Mouse (Mus musculus) limb, embryonic 12.5 days (tissue): ENCODE measurements around the gene Ildr1. TPM values are rescaled to one million over a fixed set of nuclear protein-coding genes. Genes with fewer than 3 reads are reported as not detected.

ENCODE experiments used
- ATAC-seq: fragments of 200-750 bp; cut with Nextera tagmentation; 2 replicates; pipeline ENCODE4 v1.8.0; 2017; ENCODE audit warnings: low read depth, moderate TSS enrichment; ENCODE audit not compliant: insufficient number of reproducible peaks, insufficient read depth, low FRiP score, low TSS enrichment
- H3K27ac ChIP-seq: fragments of 300-500 bp; sonication (generic); 2 replicates; pipeline ENCODE4 v1.5.1; 2016; ENCODE audit warnings: mild to moderate bottlenecking, moderate library complexity
- H3K27me3 ChIP-seq: fragments of 300-500 bp; sonication (generic); 2 replicates; pipeline ENCODE4 v1.6.1; 2016; ENCODE audit warnings: mild to moderate bottlenecking, moderate library complexity
- H3K36me3 ChIP-seq: fragments of 300-500 bp; sonication (generic); 2 replicates; pipeline ENCODE4 v1.6.1; 2016; ENCODE audit warnings: mild to moderate bottlenecking, moderate library complexity
- H3K4me1 ChIP-seq: fragments of 300-500 bp; sonication (generic); replicated peaks from 2 replicates; pipeline ENCODE4 v1.6.1; 2016
- H3K4me2 ChIP-seq: fragments of 300-500 bp; sonication (generic); 2 replicates; pipeline ENCODE4 v1.6.1; 2016; ENCODE audit warnings: mild to moderate bottlenecking, moderate library complexity
- H3K4me3 ChIP-seq: fragments of 300-500 bp; sonication (generic); replicated peaks from 2 replicates; pipeline ENCODE4 v1.5.1; 2016; ENCODE audit warnings: mild to moderate bottlenecking
- H3K9ac ChIP-seq: fragments of 300-500 bp; sonication (generic); replicated peaks from 2 replicates; pipeline ENCODE4 v1.6.1; 2016; ENCODE audit warnings: mild to moderate bottlenecking, moderate library complexity
- H3K9me3 ChIP-seq: fragments of 300-500 bp; sonication (generic); 2 replicates; pipeline ENCODE4 v1.6.1; 2016; ENCODE audit warnings: mild to moderate bottlenecking, moderate library complexity
- WGBS: fragments of 180-500 bp; shearing (Covaris S2); methylation state at CpG from one replicate; pipeline ENCODE4 v1.1.7; 2016; 5-methylcytosine and 5-hydroxymethylcytosine counted together
- polyA plus RNA-seq: library from polyadenylated mRNA; unstranded; fragments of >200 nt; fragmentation: Nextera tagmentation; extraction: Ambion mirVana; gene quantifications from 2 replicates; pipeline ENCODE4 v1.2.1, GENCODE M21; 2016

The Ildr1 gene
- polyA plus RNA-seq, 1 experiment from 2014 or later, result 0.66 TPM

DNA sequence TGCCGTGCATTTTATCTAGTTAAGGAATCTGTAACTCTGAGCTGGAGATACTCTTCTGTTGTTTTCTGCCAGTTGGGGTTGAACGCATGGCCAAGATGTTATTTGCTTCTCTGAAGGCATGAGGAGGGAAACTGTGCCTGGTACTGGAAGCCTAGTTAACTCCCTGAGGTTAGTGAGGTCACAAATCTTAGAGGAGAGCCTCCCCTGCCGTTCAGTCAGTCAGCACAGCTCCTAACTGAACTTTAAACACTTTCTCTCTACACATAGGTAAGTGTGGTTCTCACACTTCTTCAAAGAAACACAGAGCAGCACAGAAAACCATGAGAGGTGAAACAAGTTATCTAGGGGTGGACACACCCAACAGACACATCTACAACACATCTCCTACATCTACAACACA, 23.2 kb upstream of the Ildr1 start:
- no peaks in the 10 kb centered on the region for H3K36me3 ChIP-seq
- H3K4me3 ChIP-seq, result no peak overlapping the region
- no peaks in the 10 kb centered on the region for H3K27me3 ChIP-seq
- H3K4me2 ChIP-seq, result no peak overlapping the region
- H3K9me3 ChIP-seq, result no peaks in the 10 kb centered on the region
- 79% methylated on average over 3 of the region's 3 CpGs for WGBS
- no peak overlapping the region for H3K9ac ChIP-seq
- no peak for ATAC-seq
- no peak overlapping the region for H3K27ac ChIP-seq
- H3K4me1 ChIP-seq, result no peaks in the 10 kb centered on the region

DNA sequence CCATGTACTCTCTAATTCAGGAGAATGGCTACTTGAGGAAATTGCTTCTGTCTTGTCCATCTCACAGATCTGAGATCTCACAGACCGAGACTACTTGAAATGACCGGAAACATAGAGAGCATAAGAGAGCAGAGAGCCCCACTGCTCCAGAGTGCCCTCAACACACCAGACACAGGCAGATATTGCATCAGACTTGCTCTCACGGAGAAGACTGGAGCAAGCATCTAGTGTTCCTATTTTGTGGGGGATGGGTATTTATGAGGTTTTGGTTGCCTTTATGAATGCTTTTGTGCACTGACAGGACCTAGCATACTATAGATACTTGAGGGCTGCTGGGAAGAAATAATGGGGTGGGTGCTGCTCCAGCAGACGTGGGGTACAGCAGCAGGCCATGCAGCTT, 20.6 kb upstream of the Ildr1 start:
- Histone ChIP-seq H3K27ac (no peak overlapping the region), H3K36me3 (no peaks in the 10 kb centered on the region), H3K9ac (no peak overlapping the region), H3K4me2 (no peak overlapping the region), H3K27me3 (no peaks in the 10 kb centered on the region), H3K4me1 (0 out of 2 replicates have a peak, but pooled peaks cover 3% of the 10 kb centered on the region), H3K4me3 (no peak overlapping the region), H3K9me3 (no peaks in the 10 kb centered on the region)
- WGBS, result 80% methylated on average over 4 of the region's 4 CpGs
- ATAC-seq, result no peak

DNA sequence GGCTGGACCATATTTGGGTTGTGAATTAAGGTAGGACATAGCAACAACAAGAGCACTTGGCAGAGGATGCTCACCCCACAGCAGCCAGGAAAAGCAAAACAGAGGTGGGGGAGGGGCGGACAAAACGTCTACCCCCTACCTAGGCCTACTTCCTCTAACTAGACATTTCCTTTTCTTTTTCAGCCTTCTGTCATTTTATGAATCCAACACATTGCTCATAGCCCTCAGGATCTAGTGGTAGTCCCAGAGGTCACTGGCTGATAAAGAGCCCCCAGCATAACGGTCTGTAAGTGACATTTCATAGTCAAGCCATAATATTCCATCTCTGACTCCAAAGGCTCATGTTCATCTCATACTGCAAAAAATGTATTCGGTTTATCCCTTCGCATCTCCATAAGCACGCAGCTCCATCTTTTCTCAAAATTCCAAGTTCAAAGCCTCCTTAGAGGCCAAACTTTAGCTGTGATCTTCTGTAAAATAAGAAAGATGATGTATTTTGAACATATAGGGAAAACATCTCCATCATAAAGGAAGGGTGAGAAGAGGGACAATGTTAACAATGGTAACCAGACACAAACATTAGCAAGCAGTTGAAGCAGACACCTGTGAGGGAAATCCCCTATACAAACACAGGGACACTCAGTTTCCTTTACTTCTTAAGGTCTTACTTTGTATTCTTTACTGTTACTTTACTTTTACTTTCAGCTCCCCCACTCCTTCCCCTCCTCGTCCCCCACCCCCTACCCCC, 19.1 kb upstream of the Ildr1 start:
- Histone ChIP-seq H3K36me3 (no peaks in the 10 kb centered on the region), H3K4me3 (no peak overlapping the region), H3K4me1 (0 out of 2 replicates have a peak, but pooled peaks cover 3% of the 10 kb centered on the region), H3K27me3 (no peaks in the 10 kb centered on the region), H3K9me3 (no peaks in the 10 kb centered on the region), H3K4me2 (no peak overlapping the region), H3K9ac (no peak overlapping the region), H3K27ac (no peak overlapping the region)
- WGBS, result 69% methylated on average over 7 of the region's 7 CpGs
- no peak for ATAC-seq

DNA sequence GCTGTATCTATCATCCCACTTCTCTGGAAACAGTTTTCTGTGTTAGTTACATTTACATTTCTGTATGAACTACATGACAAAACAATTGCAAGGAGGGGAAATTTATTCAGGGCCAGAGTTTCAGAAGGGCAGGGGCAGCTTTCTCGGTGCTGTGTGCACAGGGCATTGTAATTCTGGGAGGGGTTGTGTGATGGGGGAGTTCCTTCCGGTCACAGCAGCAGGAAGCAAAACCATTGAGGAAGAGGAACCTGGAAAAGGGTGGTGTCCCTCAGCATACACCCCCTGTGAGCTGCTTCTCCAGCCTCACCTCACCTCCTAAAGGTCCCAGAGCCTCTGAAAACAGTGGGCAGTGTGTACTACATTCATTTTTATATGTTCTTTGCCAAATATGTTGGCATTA, 18.5 kb upstream of the Ildr1 start:
- Histone ChIP-seq H3K9me3 (no peaks in the 10 kb centered on the region), H3K27me3 (no peaks in the 10 kb centered on the region), H3K9ac (no peak overlapping the region), H3K36me3 (no peaks in the 10 kb centered on the region), H3K4me1 (0 out of 2 replicates have a peak, but pooled peaks cover 3% of the 10 kb centered on the region), H3K4me3 (no peak overlapping the region), H3K4me2 (no peak overlapping the region), H3K27ac (no peak overlapping the region)
- 41% methylated on average over 2 of the region's 2 CpGs for WGBS
- ATAC-seq, result no peak

DNA sequence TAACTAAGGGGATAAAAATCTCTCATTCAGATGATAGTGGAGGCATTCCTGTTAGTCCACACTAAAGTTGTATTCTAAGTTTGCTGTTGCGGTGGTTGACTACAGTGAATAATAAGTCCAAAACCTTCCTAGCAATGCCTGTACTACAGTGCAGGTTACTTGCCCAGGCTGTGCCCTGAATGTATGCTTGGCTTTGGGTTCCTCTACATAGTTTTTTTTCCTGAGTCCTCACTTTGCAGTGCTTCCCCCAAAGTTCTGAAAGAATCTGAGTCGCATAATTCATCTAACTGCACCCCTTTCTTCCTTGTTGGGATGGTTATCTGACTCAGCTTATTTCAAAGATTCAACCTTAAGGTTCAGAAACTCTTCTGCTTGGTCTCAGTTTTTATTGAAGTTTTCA, 17.9 kb upstream of the Ildr1 start:
- Histone ChIP-seq H3K4me1 (0 out of 2 replicates have a peak, but pooled peaks cover 3% of the 10 kb centered on the region), H3K9ac (no peak overlapping the region), H3K4me2 (no peak overlapping the region), H3K9me3 (no peaks in the 10 kb centered on the region), H3K4me3 (no peak overlapping the region), H3K27me3 (no peaks in the 10 kb centered on the region), H3K36me3 (no peaks in the 10 kb centered on the region), H3K27ac (no peak overlapping the region)
- WGBS, result 96% methylated on average over 2 of the region's 2 CpGs
- no peak for ATAC-seq

DNA sequence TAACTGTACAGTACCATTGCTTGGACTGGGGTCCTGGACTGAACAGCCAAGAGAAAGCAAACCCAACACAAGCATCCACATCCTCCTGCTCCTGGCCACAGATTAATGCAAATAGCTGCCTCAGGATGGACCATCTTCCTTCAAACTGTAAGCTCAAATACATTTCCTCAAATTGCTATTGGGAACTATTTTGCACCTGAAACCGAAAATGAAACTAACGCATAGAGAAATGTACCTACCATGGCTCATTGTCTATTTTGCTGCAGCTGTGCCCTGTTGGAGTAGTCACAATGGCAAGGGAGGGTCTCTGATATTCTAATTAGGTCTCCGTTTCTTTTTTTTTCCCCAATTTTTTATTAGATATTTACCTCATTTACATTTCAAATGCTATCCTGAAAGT, 11.9 kb upstream of the Ildr1 start:
- no peaks in the 10 kb centered on the region for H3K36me3 ChIP-seq
- no peak overlapping the region for H3K9ac ChIP-seq
- H3K27me3 ChIP-seq, result no peaks in the 10 kb centered on the region
- H3K9me3 ChIP-seq, result no peaks in the 10 kb centered on the region
- H3K27ac ChIP-seq, result no peak overlapping the region
- H3K4me2 ChIP-seq, result no peak overlapping the region
- 91% methylated on average over 3 of the region's 3 CpGs for WGBS
- no peak for ATAC-seq
- no peak overlapping the region for H3K4me3 ChIP-seq
- H3K4me1 ChIP-seq, result 0 out of 2 replicates have a peak, but pooled peaks cover 3% of the 10 kb centered on the region

DNA sequence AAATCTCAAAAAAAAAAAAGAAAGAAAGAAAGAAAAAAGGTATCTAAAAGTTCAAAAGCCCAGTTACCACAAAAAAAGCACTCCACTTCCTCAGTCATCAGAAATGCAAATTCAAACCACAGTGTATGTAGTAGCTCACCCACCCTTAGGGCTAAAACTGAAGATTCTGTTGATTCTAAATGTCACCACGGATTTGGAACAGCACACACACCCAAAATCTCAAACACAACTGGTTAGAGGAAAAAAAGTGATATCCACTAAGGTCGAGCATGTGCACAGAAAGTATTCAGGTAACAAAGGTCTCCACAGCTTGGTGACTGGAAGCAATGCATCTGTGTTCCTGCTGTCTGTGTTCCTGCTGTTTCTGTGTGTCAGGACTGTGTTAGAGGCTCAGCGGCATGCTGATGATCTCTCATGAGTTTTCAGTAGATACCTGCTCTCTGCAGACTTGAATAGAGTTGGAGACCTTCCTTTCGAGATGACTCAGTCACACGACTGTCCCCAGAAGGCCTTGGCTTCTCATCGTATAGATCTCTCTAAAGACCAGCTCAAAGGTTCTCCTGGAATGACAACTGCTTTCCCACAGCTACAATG, 9.4 kb upstream of the Ildr1 start:
- no peaks in the 10 kb centered on the region for H3K9me3 ChIP-seq
- no peak overlapping the region for H3K27ac ChIP-seq
- WGBS, result 78% methylated on average over 6 of the region's 6 CpGs
- no peak overlapping the region for H3K4me2 ChIP-seq
- H3K4me3 ChIP-seq, result no peak overlapping the region
- H3K27me3 ChIP-seq, result no peaks in the 10 kb centered on the region
- H3K4me1 ChIP-seq, result no peaks in the 10 kb centered on the region
- no peaks in the 10 kb centered on the region for H3K36me3 ChIP-seq
- no peak for ATAC-seq
- no peak overlapping the region for H3K9ac ChIP-seq

DNA sequence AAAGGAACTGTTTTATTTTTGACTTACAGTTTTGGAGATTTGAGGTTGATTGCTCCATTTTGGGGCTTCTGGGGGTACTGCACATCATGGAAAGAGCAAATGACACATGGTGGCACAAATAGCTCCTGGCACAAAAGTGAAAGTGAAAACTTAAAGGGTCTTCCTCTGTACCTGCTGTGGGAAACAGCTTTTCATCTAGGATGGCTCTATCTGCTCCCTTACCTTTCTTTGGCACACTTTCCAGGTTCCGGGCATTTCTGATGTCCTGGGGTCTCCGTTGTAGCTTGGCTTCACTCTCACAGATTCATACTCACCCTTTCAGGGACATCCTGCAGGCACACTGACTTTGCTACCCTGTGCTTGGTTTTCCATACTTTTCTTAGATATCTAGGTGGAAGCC, 5.7 kb upstream of the Ildr1 start:
- Histone ChIP-seq H3K36me3 (no peaks in the 10 kb centered on the region), H3K4me2 (no peak overlapping the region), H3K27me3 (peaks cover 8% of the 10 kb centered on the region), H3K4me1 (no peaks in the 10 kb centered on the region), H3K9ac (no peak overlapping the region), H3K4me3 (no peak overlapping the region), H3K9me3 (no peaks in the 10 kb centered on the region), H3K27ac (no peak overlapping the region)
- 88% methylated on average over 2 of the region's 2 CpGs for WGBS
- no peak for ATAC-seq

DNA sequence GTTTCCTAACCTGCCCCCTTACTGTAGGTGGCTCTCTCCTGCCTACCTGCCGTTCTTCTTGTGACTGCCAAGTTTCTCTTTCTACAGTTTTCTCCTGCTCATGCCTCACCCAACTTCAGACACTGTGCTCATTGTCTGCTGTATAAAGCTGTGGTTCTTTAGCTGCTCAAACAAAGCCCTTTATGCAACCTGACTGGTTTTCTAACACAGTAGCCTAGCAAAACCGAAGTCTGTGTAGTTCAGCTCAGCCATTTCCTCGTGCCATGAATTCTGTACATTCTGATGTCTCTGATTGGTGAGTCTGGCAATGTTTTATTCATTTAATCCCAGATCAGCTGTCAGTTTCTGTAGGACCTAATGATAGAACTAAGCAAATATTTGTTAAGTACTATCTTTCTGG, 2.3 kb upstream of the Ildr1 start:
- H3K9ac ChIP-seq, result no peak overlapping the region
- WGBS, result 77% methylated on average over 3 of the region's 3 CpGs
- H3K36me3 ChIP-seq, result no peaks in the 10 kb centered on the region
- no peak overlapping the region for H3K4me3 ChIP-seq
- ATAC-seq, result no peak
- no peak overlapping the region for H3K4me2 ChIP-seq
- no peak overlapping the region for H3K27ac ChIP-seq
- peaks cover 9% of the 10 kb centered on the region for H3K4me1 ChIP-seq
- H3K9me3 ChIP-seq, result no peaks in the 10 kb centered on the region
- peaks cover 33% of the 10 kb centered on the region for H3K27me3 ChIP-seq

DNA sequence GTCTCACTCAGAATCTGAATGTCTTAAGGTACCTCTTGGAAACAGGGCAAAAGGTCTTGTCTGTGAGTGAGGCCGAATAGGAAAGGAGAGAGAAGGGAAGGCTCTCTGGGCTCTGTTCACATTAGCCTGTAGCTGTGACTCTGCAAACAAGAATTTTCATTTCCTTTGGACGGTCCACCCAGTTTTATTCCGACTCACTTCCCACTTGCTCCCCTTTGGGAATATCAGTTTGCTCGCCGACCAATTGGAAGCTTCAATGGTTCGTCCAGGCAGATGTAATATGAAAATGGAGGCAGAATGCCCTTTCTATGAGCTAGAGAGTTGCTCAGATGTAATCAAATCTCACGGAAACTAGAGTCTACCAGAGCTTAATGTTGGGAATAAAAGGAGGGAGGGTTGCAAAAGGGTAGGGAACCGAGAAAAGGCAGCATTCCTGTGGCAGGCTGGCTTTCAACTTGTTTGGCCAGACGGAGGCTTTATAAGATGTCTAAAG, 1.1 kb downstream of the Ildr1 start:
- ATAC-seq, result no peak
- H3K27ac ChIP-seq, result no peak overlapping the region

DNA sequence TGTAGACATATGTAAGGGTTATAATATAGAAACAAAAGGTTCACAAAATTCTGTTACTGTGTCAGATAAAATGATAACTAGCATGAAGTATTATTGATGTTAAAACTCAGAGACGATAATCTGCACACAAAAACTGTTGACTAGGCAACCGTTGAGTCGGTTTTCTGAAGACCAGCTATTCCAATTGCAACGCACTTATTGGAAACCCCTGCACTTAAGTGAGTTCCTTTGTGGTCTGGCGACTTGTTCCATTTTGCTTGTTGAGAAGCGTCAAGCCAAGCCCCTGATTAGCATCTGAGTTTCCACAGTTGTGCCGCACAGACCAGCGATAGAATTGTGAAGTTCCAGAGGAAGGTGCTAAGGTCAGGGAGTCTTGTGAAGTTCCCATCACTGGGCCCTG, 3.6 kb downstream of the Ildr1 start:
- H3K9me3 ChIP-seq, result no peaks in the 10 kb centered on the region
- WGBS, result 87% methylated on average over 8 of the region's 8 CpGs
- ATAC-seq, result no peak

More for the DNA sequence above, 1.1 kb downstream of the Ildr1 start:
- Histone ChIP-seq H3K36me3 (no peaks in the 10 kb centered on the region), H3K9ac (no peak overlapping the region), H3K9me3 (no peaks in the 10 kb centered on the region), H3K4me1 (peaks cover 9% of the 10 kb centered on the region), H3K4me2 (peak overlapping the region; percentile 86; the same call in 1 of the 2 replicates), H3K27me3 (peaks cover 33% of the 10 kb centered on the region), H3K4me3 (no peak overlapping the region)
- WGBS, result 52% methylated on average over 9 of the region's 9 CpGs

More for the DNA sequence above, 3.6 kb downstream of the Ildr1 start:
- Histone ChIP-seq H3K27ac (no peak overlapping the region), H3K4me2 (no peak overlapping the region), H3K9ac (no peak overlapping the region), H3K27me3 (peaks cover 32% of the 10 kb centered on the region), H3K4me3 (no peak overlapping the region), H3K4me1 (peaks cover 9% of the 10 kb centered on the region), H3K36me3 (no peaks in the 10 kb centered on the region)
